Mouse (Mus musculus): ENCODE data around the gene Cactin.

Cactin gene

GRCm38 (mm10) chr10:81319330-81319699 is 1.6 kb upstream of the Cactin start:
- no peak for DNase-seq (ENCODE audit: low spot score)

- no peak for DNase-seq (ENCODE audit: low spot score)
Measured at GRCm38 (mm10) chr10:81319741-81320549, 958 bp upstream of the Cactin start.

- DNase-seq (ENCODE audit: low spot score) = no peak
Measured at GRCm38 (mm10) chr10:81321436-81321835, 533 bp downstream of the Cactin start.

GRCm38 (mm10) chr10:81322444-81322843 is 1.5 kb downstream of the Cactin start:
- DNase-seq (ENCODE audit: low spot score) = no peak

GRCm38 (mm10) chr10:81323141-81323775 is 2.4 kb downstream of the Cactin start:
- no peak for DNase-seq (ENCODE audit: low spot score)

- DNase-seq (ENCODE audit: low spot score) = no peak
Measured at GRCm38 (mm10) chr10:81323791-81324530, 3.1 kb downstream of the Cactin start.

GRCm38 (mm10) chr10:81325176-81325575 is 4.3 kb downstream of the Cactin start:
- no peak for DNase-seq (ENCODE audit: low spot score)

GRCm38 (mm10) chr10:81325781-81326180 is 4.9 kb downstream of the Cactin start:
- no peak for DNase-seq (ENCODE audit: low spot score)

GRCm38 (mm10) chr10:81326858-81327257 is 6.0 kb downstream of the Cactin start:
- no peak for DNase-seq (ENCODE audit: low spot score)

- no peak for DNase-seq (ENCODE audit: low spot score)
Measured at GRCm38 (mm10) chr10:81327959-81328358, 7.1 kb downstream of the Cactin start.

GRCm38 (mm10) chr10:81328386-81328785 is 7.5 kb downstream of the Cactin start, which contains the start of gene Tbxa2r:
Tbxa2r (plus strand) TSS chr10:81328731.
- peak; percentile 65 for DNase-seq (ENCODE audit: low spot score)

- DNase-seq (ENCODE audit: low spot score) = peak; percentile 79
Measured at GRCm38 (mm10) chr10:81329194-81329975, 8.5 kb downstream of the Cactin start.

GRCm38 (mm10) chr10:81330007-81330406 is 9.1 kb downstream of the Cactin start:
- no peak for DNase-seq (ENCODE audit: low spot score)

- no peak for DNase-seq (ENCODE audit: low spot score)
Measured at GRCm38 (mm10) chr10:81332277-81332676, 11.4 kb downstream of the Cactin start.

GRCm38 (mm10) chr10:81334324-81334723 is 13.4 kb downstream of the Cactin start:
- no peak for DNase-seq (ENCODE audit: low spot score)

GRCm38 (mm10) chr10:81335393-81336340 is 14.8 kb downstream of the Cactin start:
- no peak for DNase-seq (ENCODE audit: low spot score)

GRCm38 (mm10) chr10:81336558-81336957 is 15.7 kb downstream of the Cactin start:
- DNase-seq (ENCODE audit: low spot score) = no peak

- no peak for DNase-seq (ENCODE audit: low spot score)
Measured at GRCm38 (mm10) chr10:81340551-81341332, 19.8 kb downstream of the Cactin start.

- DNase-seq (ENCODE audit: low spot score) = peak; percentile 70
Measured at GRCm38 (mm10) chr10:81341333-81341949, 20.5 kb downstream of the Cactin start.
